Mouse (Mus musculus): Measurements from ENCODE around the gene Col18a1.

The Col18a1 gene

GRCm38 (mm10) chr10:77021399-77022052 lies 144.8 kb downstream of the Col18a1 start:
- in situ Hi-C loops (cut with MboI, MseI): no loop called here

DNA sequence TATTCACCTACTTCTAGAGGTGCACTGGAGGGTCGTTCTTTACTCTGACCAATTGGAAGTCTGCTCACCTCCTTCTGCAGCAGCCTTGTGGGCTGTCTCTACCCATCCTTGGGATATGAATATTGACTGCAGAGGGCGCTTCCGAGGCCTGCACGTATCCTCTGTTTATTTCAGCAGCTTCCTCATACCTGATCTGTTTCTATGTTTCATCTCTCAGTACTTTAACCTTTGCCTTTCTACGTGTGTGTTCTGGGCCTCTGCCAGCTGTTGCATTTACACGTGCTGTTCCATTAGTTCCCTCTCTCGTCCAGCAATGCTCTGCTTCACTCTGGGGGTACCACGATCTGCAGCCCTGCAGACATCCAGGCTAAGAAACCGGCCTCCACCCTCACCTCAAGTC lies 148.7 kb downstream of the Col18a1 start:
- in situ Hi-C loops (cut with MboI, MseI): loop anchor here (5.0 kb wide), 1 partner anchor 180 kb away; no protein-coding TSS in a partner anchor

GRCm38 (mm10) chr10:77017061-77017460 lies 149.3 kb downstream of the Col18a1 start:
- in situ Hi-C loops (cut with MboI, MseI): loop anchor here (5.0 kb wide), 1 partner anchor 180 kb away; no protein-coding TSS in a partner anchor

DNA sequence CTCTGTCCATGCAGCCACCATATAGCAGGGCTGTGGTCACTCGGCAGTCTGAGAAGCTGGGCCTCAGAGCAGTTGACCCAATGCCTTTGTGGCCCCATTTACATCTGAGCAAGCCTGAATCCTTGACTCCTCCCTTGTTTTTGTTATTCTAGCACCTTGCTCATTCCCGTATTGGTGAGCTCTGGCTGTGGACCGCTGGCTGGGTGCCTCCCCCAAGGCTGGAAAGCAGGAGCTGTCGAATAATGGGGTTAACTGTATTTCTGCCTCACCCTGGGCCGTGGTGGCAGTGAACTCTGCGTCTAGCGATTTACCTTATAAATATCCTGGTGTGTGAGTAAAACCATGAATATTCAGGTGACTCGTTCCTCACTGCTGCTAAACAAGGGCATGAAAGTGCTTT lies 149.8 kb downstream of the Col18a1 start:
- in situ Hi-C loops (cut with MboI, MseI): loop anchor here (5.0 kb wide), 1 partner anchor 179 kb away; no protein-coding TSS in a partner anchor

DNA sequence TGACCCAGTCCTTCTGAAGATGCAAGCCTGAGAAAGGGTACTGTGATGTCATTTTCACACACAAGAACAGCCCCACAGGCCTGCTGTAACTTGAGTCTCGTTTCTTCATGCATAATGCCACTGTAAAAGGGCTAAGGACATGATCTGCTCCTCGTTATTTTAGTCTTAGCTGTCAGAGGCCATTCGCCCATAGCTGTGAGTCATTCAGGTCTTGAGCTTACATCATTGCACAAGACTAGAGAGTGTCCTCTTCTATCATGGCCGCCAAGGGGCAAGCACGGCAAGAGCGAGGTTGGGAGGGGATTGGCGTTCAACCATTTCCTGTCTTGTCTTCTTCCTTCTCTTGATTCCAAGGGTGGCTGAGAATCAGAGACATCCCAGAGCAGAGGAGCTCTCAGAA lies 150.3 kb downstream of the Col18a1 start:
- in situ Hi-C loops (cut with MboI, MseI): loop anchor here (5.0 kb wide), 1 partner anchor 179 kb away; no protein-coding TSS in a partner anchor

- in situ Hi-C loops (cut with MboI, MseI): no loop called here
Observed at GRCm38 (mm10) chr10:77011681-77012080, 154.7 kb downstream of the Col18a1 start.

- in situ Hi-C loops (cut with MboI, MseI): no loop called here
Observed at GRCm38 (mm10) chr10:77008698-77009097, 157.7 kb downstream of the Col18a1 start.

GRCm38 (mm10) chr10:77008109-77008561 lies 158.2 kb downstream of the Col18a1 start:
- in situ Hi-C loops (cut with MboI, MseI): no loop called here

GRCm38 (mm10) chr10:77007433-77008108 lies 158.8 kb downstream of the Col18a1 start:
- in situ Hi-C loops (cut with MboI, MseI): no loop called here

- in situ Hi-C loops (cut with MboI, MseI): no loop called here
Observed at GRCm38 (mm10) chr10:77004936-77005335, 161.4 kb downstream of the Col18a1 start.
